ENCODE assay signal across 28 mouse cellular contexts in the genomic region with DNA sequence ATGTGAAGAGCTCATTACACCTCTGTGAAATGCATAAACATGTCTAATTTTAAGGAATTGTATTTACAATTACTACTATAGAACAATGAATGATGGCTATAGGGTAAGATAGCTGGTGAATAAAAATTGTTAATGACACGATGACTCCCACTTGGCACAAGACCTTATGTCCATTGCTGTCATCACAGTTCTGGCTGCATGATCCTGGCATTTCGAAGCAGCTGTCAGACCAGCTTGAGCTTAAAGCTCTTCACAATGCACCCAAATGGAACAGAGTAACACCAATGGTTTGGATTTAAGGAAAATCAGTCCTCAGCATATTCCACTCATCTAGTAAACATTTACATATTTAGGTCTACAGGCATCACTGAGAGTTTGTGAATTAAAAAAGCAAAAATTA. TPM values are rescaled to one million over a fixed set of nuclear protein-coding genes. Genes with fewer than 3 reads are reported as not detected.
"Had no signal": no experiment of that assay in that cellular context is flagged by ENCODE, and none has a peak within 500 bp of the region (broad histone marks: within the 10 kb centered on the region; RNA-seq: fewer than 3 reads in every experiment).

No protein-coding gene starts in this region.

- H3K27ac ChIP-seq: heart, adult 2 months; heart, embryonic 13.5 days; heart, embryonic 15.5 days; hindbrain, embryonic 14.5 days; kidney, embryonic 15.5 days; kidney, postnatal 0 days; left cerebral cortex, adult 2 months; limb, embryonic 13.5 days; limb, embryonic 15.5 days; liver, embryonic 12.5 days; liver, embryonic 14.5 days had no signal

- H3K36me3 ChIP-seq: heart, embryonic 13.5 days; heart, embryonic 15.5 days; kidney, embryonic 15.5 days; limb, embryonic 13.5 days; limb, embryonic 15.5 days; liver, embryonic 12.5 days had no signal

- H3K9me3 ChIP-seq: heart, embryonic 13.5 days; heart, embryonic 15.5 days; kidney, embryonic 15.5 days; limb, embryonic 13.5 days; limb, embryonic 15.5 days; liver, embryonic 12.5 days had no signal

- H3K4me2 ChIP-seq: heart, embryonic 11.5 days; heart, embryonic 13.5 days; heart, embryonic 15.5 days; hindbrain, embryonic 14.5 days; kidney, embryonic 15.5 days; limb, embryonic 13.5 days; limb, embryonic 15.5 days; liver, embryonic 12.5 days had no signal

- DNase-seq: gastrocnemius, postnatal 14 days; gastrocnemius, postnatal 36 days; heart, adult 11 months; heart, adult 2 months; heart, postnatal 14 days; heart, postnatal 36 days; kidney, adult 11 months; kidney, adult 2 months; kidney, adult 9 months; kidney, postnatal 14 days; kidney, postnatal 36 days; layer of hippocampus, adult 9-11 months; layer of hippocampus, postnatal 36 days had no signal

- H3K4me1 ChIP-seq: heart, embryonic 13.5 days; heart, embryonic 15.5 days; kidney, embryonic 15.5 days; limb, embryonic 13.5 days; limb, embryonic 15.5 days; liver, embryonic 12.5 days had no signal

- ATAC-seq: hindbrain, embryonic 16.5 days; intestine, embryonic 16.5 days; liver, embryonic 12.5 days had no signal

- H3K27me3 ChIP-seq: heart, embryonic 13.5 days; heart, embryonic 15.5 days; kidney, embryonic 15.5 days; limb, embryonic 13.5 days; limb, embryonic 15.5 days; liver, embryonic 12.5 days had no signal

- H3K9ac ChIP-seq: heart, embryonic 13.5 days; heart, embryonic 15.5 days; hindbrain, embryonic 14.5 days; kidney, embryonic 15.5 days; limb, embryonic 13.5 days; limb, embryonic 15.5 days; liver, embryonic 12.5 days; liver, embryonic 14.5 days had no signal

- H3K4me3 ChIP-seq: heart, adult 2 months; heart, embryonic 13.5 days; heart, embryonic 15.5 days; kidney, embryonic 15.5 days; left cerebral cortex, adult 2 months; limb, embryonic 13.5 days; limb, embryonic 15.5 days; liver, embryonic 12.5 days had no signal

RNA-seq across cellular contexts. Expression of a gene that starts 37.5 kb away (rescaled TPM):
- total RNA-seq: gastrocnemius, adult 18-20 months; gastrocnemius, adult 8-10 months; gastrocnemius, postnatal 14 days; gastrocnemius, postnatal 36 days had no signal
